In the genomic region with DNA sequence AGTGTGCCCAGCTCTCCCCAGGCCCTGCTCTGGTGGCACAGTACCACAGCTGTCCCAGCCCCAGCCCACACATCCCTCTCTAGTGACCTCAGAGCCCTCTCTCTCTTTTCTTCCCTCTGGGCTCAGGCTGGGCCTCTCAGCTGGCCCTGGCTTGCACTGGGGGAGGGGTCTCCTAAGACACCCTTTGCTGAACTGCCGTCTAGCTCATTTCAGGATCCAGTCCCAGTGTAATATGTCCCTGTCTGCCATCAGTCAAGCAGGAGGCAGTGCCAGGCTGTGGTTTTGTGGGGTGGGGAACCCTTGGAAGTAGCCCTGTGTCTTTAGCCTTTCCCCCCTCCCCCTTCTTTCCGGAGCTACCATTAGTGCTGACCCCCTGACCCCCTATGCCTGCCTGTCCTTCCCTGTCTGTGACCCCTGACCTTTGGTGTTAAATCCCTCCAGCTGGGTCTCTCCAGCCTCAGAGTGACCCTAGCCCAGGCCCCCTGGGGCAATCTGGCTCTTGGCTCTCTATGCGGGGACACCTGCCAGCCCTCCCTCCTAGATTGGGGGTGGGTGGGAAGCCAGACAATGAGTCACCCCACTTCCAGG, we compare ENCODE assay signal across 8 mouse cellular contexts. TPM values are rescaled to one million over a fixed set of nuclear protein-coding genes. Genes with fewer than 3 reads are reported as not detected.
DNase-seq lines count a peak whose midpoint lies in the region; ATAC-seq and TF ChIP-seq lines count a peak whose summit lies in the region.

No protein-coding gene starts in this region.

- intact Hi-C loops in left cerebral cortex, postnatal 25 days (cut with DNase I) = no loop called here

- H3K4me3 ChIP-seq in heart, postnatal 0 days (ENCODE audit: low read depth, low read length) = peak overlapping the region; percentile 82

- peaks cover 56% of the 10 kb centered on the region for H3K4me1 ChIP-seq in heart, postnatal 0 days (ENCODE audit: control insufficient read depth, insufficient read depth)

- 0 out of 2 replicates have a peak, but pooled peaks cover 2% of the 10 kb centered on the region for H3K36me3 ChIP-seq in heart, postnatal 0 days (replicated peaks; ENCODE audit: control insufficient read depth, insufficient read depth, low read length)

- H3K9ac ChIP-seq in heart, postnatal 0 days (replicated peaks; ENCODE audit: low read depth, low read length) = peak overlapping the region; percentile 86

- no peak for TF ChIP-seq EP300 in heart, postnatal 0 days (IDR thresholded peaks at IDR 0.05; ENCODE audit: low read depth)

- H3K9me3 ChIP-seq in heart, postnatal 0 days (replicated peaks; ENCODE audit: control insufficient read depth, low read length) = no peaks in the 10 kb centered on the region

- WGBS in heart, postnatal 0 days = 25% methylated on average over 3 of the region's 3 CpGs

- no peak for TF ChIP-seq CTCF in heart, postnatal 0 days (IDR thresholded peaks at IDR 0.05; ENCODE audit: low read depth)

- ATAC-seq in cerebellum, adult (ENCODE audit: insufficient number of reproducible peaks, low FRiP score, low TSS enrichment) = no peak
- no peak for ATAC-seq in heart, postnatal 0 days (ENCODE audit: insufficient read depth, low read depth)

- peak overlapping the region; percentile 67 for H3K27ac ChIP-seq in heart, postnatal 0 days (ENCODE audit: low read depth)

- peak; percentile 62 for DNase-seq in cerebellum, adult 11-12 months
- DNase-seq in MN1 (ENCODE audit: low spot score) = peak; percentile 47
- DNase-seq in heart, postnatal 0 days (ENCODE audit: low spot score) = no peak
- DNase-seq in lung, postnatal 10 days = peak; percentile 43
- DNase-seq in right cerebral cortex, adult 2 months (ENCODE audit: low spot score in 2 of 2) = no peak
- no peak for DNase-seq in adrenal gland, postnatal 14 days
- no peak for DNase-seq in left cerebral cortex, postnatal 25 days (ENCODE audit: low spot score in 2 of 2)

- no peaks in the 10 kb centered on the region for H3K27me3 ChIP-seq in heart, postnatal 0 days (ENCODE audit: control insufficient read depth, insufficient read depth, low read length)

- peak overlapping the region; percentile 91 for H3K4me2 ChIP-seq in heart, postnatal 0 days (ENCODE audit: low read depth, low read length)

RNA-seq across cellular contexts. Expression of gene Glis2, which starts 1.7 kb away (rescaled TPM):
- total RNA-seq in heart, postnatal 0 days (2014; rRNA removed; ENCODE audit: low replicate concordance) = 25.3 and 25.4 TPM in 2 replicates
- 11.2 and 11.8 TPM in 2 replicates for polyA plus RNA-seq in heart, postnatal 0 days (2015; fragmentation: Nextera tagmentation; extraction: Ambion mirVana)
- total RNA-seq in adrenal gland, postnatal 14 days (2021) = 23.7 and 25.1 TPM in 2 replicates
- 10 to 100 TPM; 11.7 to 12.4 TPM for total RNA-seq in left cerebral cortex, postnatal 25 days (2021)

RNA-seq across cellular contexts. Expression of gene Pam16, which starts 28.6 kb away (rescaled TPM):
- total RNA-seq in heart, postnatal 0 days (2014; rRNA removed; ENCODE audit: low replicate concordance) = 23.9 and 74.9 TPM in 2 replicates
- polyA plus RNA-seq in heart, postnatal 0 days (2015; fragmentation: Nextera tagmentation; extraction: Ambion mirVana) = 172 and 184 TPM in 2 replicates
- 108 and 140 TPM in 2 replicates for total RNA-seq in adrenal gland, postnatal 14 days (2021)
- 10 to 100 TPM; 67.5 to 92.8 TPM for total RNA-seq in left cerebral cortex, postnatal 25 days (2021)

RNA-seq across cellular contexts. Expression of gene Tfap4, which starts 36.6 kb away (rescaled TPM):
- 2.6 and 6.3 TPM in 2 replicates for total RNA-seq in heart, postnatal 0 days (2014; rRNA removed; ENCODE audit: low replicate concordance)
- polyA plus RNA-seq in heart, postnatal 0 days (2015; fragmentation: Nextera tagmentation; extraction: Ambion mirVana) = 2.9 and 3.4 TPM in 2 replicates
- total RNA-seq in adrenal gland, postnatal 14 days (2021) = 5.7 and 9.2 TPM in 2 replicates
- total RNA-seq in left cerebral cortex, postnatal 25 days (2021) = 1 to 10 TPM; 2.9 to 3.5 TPM

RNA-seq across cellular contexts. Expression of gene Vasn, which starts 43.5 kb away (rescaled TPM):
- total RNA-seq in heart, postnatal 0 days (2014; rRNA removed; ENCODE audit: low replicate concordance) = 38.7 and 64.8 TPM in 2 replicates
- 8.1 and 9.3 TPM in 2 replicates for polyA plus RNA-seq in heart, postnatal 0 days (2015; fragmentation: Nextera tagmentation; extraction: Ambion mirVana)
- 11.4 and 14.9 TPM in 2 replicates for total RNA-seq in adrenal gland, postnatal 14 days (2021)
- total RNA-seq in left cerebral cortex, postnatal 25 days (2021) = 1 to 10 TPM; 7.5 to 9.9 TPM

RNA-seq across cellular contexts. Expression of gene Dnaja3, which starts 43.6 kb away (rescaled TPM):
- total RNA-seq in heart, postnatal 0 days (2014; rRNA removed; ENCODE audit: low replicate concordance) = 99.6 and 102 TPM in 2 replicates
- polyA plus RNA-seq in heart, postnatal 0 days (2015; fragmentation: Nextera tagmentation; extraction: Ambion mirVana) = 99.5 and 103 TPM in 2 replicates
- total RNA-seq in adrenal gland, postnatal 14 days (2021) = 166 and 173 TPM in 2 replicates
- total RNA-seq in left cerebral cortex, postnatal 25 days (2021) = 10 to 100 TPM; 62.2 to 63.3 TPM

Comparison
In these comparisons a context has a peak if more than half of its experiments do, and no peak if none do; other contexts are left out.
1. DNase-seq: peak in cerebellum, adult 11-12 months (single experiment), MN1 (single experiment) and lung, postnatal 10 days (single experiment); none in heart, postnatal 0 days (single experiment), right cerebral cortex, adult 2 months (0 of 2), adrenal gland, postnatal 14 days (single experiment) and left cerebral cortex, postnatal 25 days (0 of 2).